Mouse (Mus musculus): ENCODE measurements around the gene Dlgap1. TPM values are rescaled to one million over a fixed set of nuclear protein-coding genes. Genes with fewer than 3 reads are reported as not detected.

Gene Dlgap1
- under 1 TPM; 0.05 to 0.22 TPM for total RNA-seq (2021)
- long read RNA-seq, experiment 1 = 0 reads
- long read RNA-seq, experiment 2, partial matches to known transcripts = 0 of 1 reads
- long read RNA-seq, experiment 2, other reads (novel, unspliced or antisense) = 1 of 1 reads

- intact Hi-C loops (cut with DNase I) = no loop called here
These were observed at the start of gene Dlgap1 for GRCm38 (mm10) chr17:69969021-69969815. Dlgap1 (plus strand) TSS chr17:69969073.

GRCm38 (mm10) chr17:69954936-69955335 is 13.9 kb upstream of the Dlgap1 start:
- no peak overlapping the region for H3K4me3 ChIP-seq
- intact Hi-C loops (cut with DNase I) = no loop called here
- DNase-seq = no peak
- no peak for TF ChIP-seq CTCF (IDR thresholded peaks at IDR 0.05)
- H3K27ac ChIP-seq = no peak overlapping the region

More at GRCm38 (mm10) chr17:69969021-69969815, at the start of gene Dlgap1:
- TF ChIP-seq CTCF (IDR thresholded peaks at IDR 0.05) = peak; percentile 43
- Histone ChIP-seq H3K27ac (no peak within 1 kb of the TSS), H3K4me3 (peak within 1 kb of the TSS; percentile 69)
- peak; percentile 68 for DNase-seq

GRCm38 (mm10) chr17:69969816-69970750 is 1.2 kb downstream of the Dlgap1 start:
- peak; percentile 19 for DNase-seq
- Histone ChIP-seq H3K27ac (no peak overlapping the region), H3K4me3 (peak overlapping the region; percentile 69)
- intact Hi-C loops (cut with DNase I) = no loop called here
- no peak for TF ChIP-seq CTCF (IDR thresholded peaks at IDR 0.05)

- Histone ChIP-seq H3K4me3 (no peak overlapping the region), H3K27ac (no peak overlapping the region)
- DNase-seq = no peak
- intact Hi-C loops (cut with DNase I) = no loop called here
- no peak for TF ChIP-seq CTCF (IDR thresholded peaks at IDR 0.05)
These were observed 4.2 kb downstream of the Dlgap1 start for GRCm38 (mm10) chr17:69973081-69973480.

GRCm38 (mm10) chr17:69973991-69974390 is 5.1 kb downstream of the Dlgap1 start:
- no peak overlapping the region for H3K27ac ChIP-seq
- H3K4me3 ChIP-seq = no peak overlapping the region
- no peak for TF ChIP-seq CTCF (IDR thresholded peaks at IDR 0.05)
- intact Hi-C loops (cut with DNase I) = no loop called here
- no peak for DNase-seq

GRCm38 (mm10) chr17:69982236-69982923 is 13.5 kb downstream of the Dlgap1 start:
- no peak overlapping the region for H3K4me3 ChIP-seq
- H3K27ac ChIP-seq = no peak overlapping the region
- TF ChIP-seq CTCF (IDR thresholded peaks at IDR 0.05) = no peak
- intact Hi-C loops (cut with DNase I) = no loop called here
- no peak for DNase-seq

- intact Hi-C loops (cut with DNase I) = no loop called here
- TF ChIP-seq CTCF (IDR thresholded peaks at IDR 0.05) = no peak
These were observed 27.5 kb downstream of the Dlgap1 start for GRCm38 (mm10) chr17:69996406-69996805.

GRCm38 (mm10) chr17:70002026-70002425 is 33.2 kb downstream of the Dlgap1 start:
- intact Hi-C loops (cut with DNase I) = no loop called here
- Histone ChIP-seq H3K4me3 (no peak overlapping the region), H3K27ac (no peak overlapping the region)
- DNase-seq = no peak
- no peak for TF ChIP-seq CTCF (IDR thresholded peaks at IDR 0.05)

More at GRCm38 (mm10) chr17:69996406-69996805, 27.5 kb downstream of the Dlgap1 start:
- DNase-seq = no peak
- no peak overlapping the region for H3K4me3 ChIP-seq
- no peak overlapping the region for H3K27ac ChIP-seq

- DNase-seq = no peak
- Histone ChIP-seq H3K4me3 (no peak overlapping the region), H3K27ac (no peak overlapping the region)
- intact Hi-C loops (cut with DNase I) = no loop called here
- TF ChIP-seq CTCF (IDR thresholded peaks at IDR 0.05) = no peak
These were observed 35.8 kb downstream of the Dlgap1 start for GRCm38 (mm10) chr17:70004628-70005027.

- TF ChIP-seq CTCF (IDR thresholded peaks at IDR 0.05) = no peak
- Histone ChIP-seq H3K27ac (no peak overlapping the region), H3K4me3 (no peak overlapping the region)
- no peak for DNase-seq
- intact Hi-C loops (cut with DNase I) = no loop called here
These were observed 38.7 kb downstream of the Dlgap1 start for GRCm38 (mm10) chr17:70007607-70008006.

- no peak for TF ChIP-seq CTCF (IDR thresholded peaks at IDR 0.05)
These were observed 47.6 kb downstream of the Dlgap1 start for GRCm38 (mm10) chr17:70016511-70016910.

GRCm38 (mm10) chr17:70020376-70020775 is 51.5 kb downstream of the Dlgap1 start:
- H3K27ac ChIP-seq = no peak overlapping the region

More at GRCm38 (mm10) chr17:70016511-70016910, 47.6 kb downstream of the Dlgap1 start:
- no peak for DNase-seq
- no peak overlapping the region for H3K4me3 ChIP-seq
- no peak overlapping the region for H3K27ac ChIP-seq
- intact Hi-C loops (cut with DNase I) = no loop called here

More at GRCm38 (mm10) chr17:70020376-70020775, 51.5 kb downstream of the Dlgap1 start:
- no peak overlapping the region for H3K4me3 ChIP-seq
- intact Hi-C loops (cut with DNase I) = no loop called here
- no peak for DNase-seq
- TF ChIP-seq CTCF (IDR thresholded peaks at IDR 0.05) = no peak

Data from gastrocnemius, adult 2 months (tissue).